Mouse (Mus musculus) adrenal gland, postnatal 10 days (tissue): ENCODE measurements around the gene Asic4. TPM values are rescaled to one million over a fixed set of nuclear protein-coding genes. Genes with fewer than 3 reads are reported as not detected.

Source experiments
- DNase-seq: peaks from one replicate; pipeline ENCODE4 v3.0.0; 2021; ENCODE audit warnings: mixed read lengths
- total RNA-seq, 2 experiments: library from RNA; stranded (reverse); gene quantifications; 2 replicates each; pipeline ENCODE4 v1.2.3; 2021

Asic4 gene
- total RNA-seq, 2 experiments from 2014 or later: 2.5 to 3.3 TPM

DNA sequence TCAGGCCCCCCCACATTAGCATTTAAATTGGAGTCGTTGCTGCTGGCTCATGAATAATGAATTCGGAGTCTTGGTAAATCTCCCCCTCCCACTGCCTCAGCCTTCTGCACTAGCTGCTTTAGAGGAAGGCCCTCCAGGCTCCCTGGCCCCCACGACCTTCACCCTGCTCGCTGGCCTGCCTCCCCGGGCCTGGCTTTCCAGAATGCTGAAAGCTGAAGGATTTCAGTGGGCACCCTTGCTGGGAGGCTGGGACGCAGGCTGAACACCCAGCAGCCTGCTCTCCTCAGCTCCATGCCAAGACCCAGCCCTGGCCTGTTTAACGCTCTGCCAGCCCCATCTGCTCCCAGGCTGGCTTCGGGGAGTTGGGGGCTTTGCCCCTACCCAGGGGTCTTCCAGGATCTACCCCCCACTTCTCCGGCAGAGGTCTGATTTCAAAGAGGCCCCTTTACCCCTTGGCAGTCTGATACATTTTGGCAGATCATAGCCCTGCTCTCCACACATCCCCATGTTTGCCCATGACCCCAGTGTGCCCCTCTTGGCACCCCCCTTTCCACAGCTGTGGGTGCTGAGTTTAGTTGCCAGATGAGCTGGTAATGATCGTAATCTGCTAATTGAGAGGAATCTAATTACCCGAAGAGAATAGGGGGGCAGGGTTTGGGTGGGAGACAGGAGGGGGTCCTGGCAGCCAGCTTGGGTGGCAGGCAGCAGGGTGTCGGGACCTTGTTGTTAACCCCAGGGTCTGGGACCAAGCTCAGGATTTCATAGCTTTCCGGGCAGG is 6.8 kb upstream of the Asic4 start:
- DNase-seq: no peak

DNA sequence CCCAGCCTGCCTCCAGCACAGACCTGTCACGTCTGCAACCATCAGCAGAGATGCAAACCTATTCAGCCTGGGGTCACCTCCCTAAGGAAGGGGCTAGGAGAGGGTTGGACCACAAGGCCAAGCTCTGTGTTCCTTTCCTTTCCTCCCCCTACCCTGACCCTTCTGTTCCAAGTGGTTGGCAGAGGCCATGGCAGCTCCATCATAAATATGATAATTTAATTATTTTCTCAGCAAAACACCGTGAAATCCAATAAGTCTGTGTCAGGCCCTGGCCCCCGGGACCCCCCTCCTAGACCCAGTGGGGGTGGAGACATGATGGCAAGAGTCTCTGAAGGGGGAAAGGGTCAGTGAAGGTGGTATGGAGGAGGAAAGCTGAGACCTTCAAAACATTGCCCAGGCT is 6.0 kb upstream of the Asic4 start:
- no peak for DNase-seq

DNA sequence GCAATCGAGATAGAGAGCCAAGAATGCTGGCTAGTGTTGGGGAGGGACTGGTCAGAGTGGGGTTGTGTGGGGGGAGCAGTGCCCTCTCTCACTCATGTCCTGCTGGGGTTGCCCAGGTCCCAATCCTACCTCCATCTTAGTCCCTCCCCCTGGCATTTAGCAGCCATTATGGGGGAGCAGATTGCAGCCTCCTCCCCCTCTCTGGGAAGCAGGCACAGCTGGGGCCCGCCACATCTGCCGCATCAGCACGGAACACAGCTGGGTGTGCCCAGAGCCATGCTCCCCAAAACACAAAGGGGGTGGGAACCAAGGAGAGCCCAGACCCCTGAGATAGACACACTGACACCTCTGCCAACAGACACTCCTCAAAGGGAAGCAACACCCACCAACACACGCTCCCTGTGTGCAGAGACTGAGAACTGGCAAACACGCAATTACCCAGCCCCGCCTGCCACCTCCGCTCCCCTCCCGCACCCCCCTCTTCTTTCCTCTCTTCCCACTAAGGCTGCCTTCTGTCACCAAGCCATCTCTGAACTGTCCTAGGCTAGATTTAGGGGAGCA is 5.0 kb upstream of the Asic4 start:
- DNase-seq: no peak

DNA sequence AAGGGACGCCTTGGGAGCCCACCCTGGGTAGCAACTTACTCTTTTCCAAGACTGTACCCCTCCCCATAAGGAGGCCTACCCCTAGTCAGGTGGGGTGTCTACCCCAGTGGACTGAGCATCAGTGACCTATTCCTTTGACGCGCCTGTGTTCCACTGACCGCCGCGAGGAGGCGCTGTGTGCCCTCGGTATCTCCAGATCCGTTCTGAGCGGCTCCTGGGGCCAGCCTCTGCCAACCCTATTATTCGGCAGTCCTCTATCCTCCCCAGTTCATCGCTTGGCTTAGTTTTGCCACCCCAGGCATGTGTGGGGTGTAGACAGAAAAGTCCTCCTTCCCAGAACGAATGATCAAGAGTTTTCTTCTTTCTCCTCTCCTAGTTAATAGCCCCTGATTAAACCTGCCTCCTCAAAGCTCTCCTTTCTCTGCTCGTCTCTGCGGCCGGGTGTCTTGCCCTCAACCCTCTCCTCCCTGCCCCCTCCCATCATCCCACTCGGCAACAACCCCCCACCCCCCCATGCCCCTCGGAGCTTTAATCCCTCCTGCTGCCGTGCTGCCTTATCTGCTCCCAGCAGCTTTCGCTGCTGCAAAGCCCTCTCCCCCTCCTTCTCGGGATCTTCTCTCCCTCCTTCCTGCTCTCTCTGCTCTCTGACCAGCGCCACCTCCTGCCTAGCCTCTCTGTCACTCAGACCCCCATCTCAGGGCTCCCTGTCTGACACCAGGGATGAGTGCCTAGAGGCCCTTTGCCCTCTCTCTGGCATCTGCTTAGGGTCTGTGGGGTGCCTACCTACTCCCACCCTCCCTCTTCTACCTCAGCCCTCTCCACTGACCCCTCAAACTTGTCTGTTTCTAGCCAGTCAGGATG is 4.3 kb upstream of the Asic4 start:
- peak; percentile 85 for DNase-seq

DNA sequence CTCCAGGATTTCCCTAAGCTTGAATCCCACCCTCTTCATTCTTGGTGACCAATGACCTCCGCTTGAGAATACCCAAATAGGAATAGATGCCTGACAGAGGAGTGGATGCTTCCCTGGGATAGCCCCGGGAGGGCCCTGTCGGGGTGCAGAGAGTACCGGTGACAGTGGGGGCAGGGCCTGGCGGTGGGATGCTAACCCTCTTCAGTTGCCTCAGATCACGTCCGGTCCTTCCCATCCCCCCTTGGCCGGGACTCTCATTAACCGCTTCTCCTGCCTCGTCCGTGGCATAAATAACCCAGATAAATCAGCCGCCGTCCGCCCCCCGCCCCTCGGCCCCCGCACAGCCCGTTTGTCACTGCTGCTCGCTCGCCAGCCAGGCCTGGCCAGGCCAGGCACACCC is 3.6 kb upstream of the Asic4 start:
- peak; percentile 16 for DNase-seq

DNA sequence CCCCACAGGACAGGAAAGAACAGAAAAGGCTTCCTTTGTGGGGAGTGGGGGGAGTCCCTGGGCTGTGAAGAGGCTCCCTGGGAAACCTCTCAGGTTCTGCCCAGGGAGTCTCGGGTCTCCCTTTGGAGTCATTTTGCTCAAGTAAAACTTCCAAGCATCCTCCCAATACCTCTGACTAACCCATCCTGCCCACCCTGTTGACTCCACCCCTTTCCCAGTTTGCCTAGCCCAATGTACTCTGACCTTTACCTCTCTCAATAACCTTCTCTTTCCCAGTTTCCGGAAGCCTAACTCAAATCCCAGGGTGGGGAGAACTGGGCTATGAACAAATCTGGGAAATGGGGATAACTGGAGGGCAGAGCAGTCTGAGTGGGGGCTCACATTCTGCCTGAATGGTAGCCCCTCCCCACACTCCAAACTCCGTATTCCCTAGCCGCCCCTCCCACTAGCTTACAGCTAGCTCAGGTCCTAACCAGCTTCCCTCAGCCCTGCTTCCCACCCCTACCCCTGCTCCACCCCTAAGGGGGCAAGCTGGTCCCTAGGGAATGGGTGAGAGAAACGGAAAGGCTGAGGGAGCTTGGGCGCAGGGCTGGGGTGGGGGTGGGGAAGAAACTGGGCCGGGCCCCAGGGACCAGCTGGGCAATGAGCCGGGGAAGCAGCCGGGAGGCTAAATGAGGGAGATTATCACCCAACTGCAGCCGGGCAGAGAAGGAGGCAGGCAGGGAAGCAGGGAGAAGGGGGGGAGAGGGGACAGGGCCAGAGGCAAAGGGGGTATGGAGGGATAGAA is 2.8 kb upstream of the Asic4 start:
- peak; percentile 22 for DNase-seq

DNA sequence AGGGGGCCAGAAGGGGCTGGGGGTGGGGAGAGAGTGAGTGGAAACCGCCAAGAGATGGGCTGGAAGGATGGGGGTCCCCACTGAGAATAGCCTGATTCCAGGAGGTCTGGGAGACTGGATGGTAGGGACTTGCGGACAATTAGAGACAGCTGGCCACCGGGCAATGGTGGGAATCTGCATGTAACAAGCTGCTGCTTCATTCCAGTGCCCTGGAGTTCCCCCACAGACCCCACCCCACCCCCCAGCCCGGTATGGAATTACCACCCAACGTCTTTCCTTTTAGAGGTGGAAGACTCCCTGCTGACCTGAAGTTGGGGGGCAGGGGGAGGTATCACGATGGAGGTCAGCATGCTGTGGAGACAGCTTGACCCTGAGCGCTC is 2.2 kb upstream of the Asic4 start:
- DNase-seq: no peak

DNA sequence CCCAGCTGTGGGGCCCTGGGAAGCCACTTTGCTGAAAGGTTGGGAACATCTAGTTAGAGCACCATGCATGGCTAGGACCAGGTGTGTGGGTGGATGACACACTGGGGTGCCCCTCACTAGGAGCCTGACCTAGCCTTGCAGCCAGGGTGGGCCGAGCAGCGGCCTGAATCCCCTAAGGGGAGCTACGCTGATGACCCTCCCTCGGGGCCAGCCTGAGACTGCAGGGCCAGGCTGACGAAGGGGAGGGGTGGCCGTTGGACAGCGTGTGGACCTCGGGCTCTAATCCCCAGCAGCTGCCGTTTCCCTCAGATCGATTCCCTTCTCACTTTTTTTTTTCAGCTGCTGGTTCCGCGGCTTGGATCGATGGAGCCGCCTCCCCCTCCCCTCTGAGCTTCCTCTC is 1.3 kb upstream of the Asic4 start:
- DNase-seq: no peak

DNA sequence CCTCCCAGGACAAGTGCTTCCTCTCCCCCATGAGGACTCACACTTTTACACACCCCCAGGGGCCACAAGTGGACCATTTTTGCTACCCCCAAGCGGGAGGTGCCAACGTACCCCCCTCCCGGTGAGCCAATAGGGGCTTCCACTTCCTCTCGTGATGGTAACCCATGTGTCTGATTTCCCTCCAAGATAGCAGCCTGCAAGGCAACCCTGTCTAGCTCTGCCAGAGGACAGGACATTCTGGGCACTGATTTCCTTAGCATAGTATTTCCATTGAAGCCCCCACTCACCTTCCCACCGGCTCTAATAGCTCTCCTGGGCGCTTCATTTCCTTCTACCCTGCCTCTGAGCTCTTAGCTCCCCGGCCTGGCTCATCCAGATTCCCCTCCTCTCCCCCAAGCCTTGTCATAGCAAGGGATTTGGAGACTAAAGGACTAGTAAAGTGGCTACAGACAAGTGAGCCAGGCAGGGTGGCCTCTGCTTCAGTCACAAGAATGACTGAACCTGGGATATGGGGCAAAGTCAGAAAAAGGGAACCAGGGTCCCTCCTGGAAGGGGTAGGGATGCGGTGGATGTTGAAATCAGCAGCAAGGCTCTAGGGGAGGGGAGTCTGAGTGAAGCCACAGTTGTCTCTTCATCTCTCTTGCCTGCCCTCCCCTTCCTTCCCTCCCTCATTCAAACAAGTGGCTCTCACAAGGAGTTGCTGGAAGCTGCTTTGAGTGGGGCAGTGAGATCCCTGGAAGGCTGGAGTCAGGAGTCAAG is 680 bp upstream of the Asic4 start:
- no peak for DNase-seq

DNA sequence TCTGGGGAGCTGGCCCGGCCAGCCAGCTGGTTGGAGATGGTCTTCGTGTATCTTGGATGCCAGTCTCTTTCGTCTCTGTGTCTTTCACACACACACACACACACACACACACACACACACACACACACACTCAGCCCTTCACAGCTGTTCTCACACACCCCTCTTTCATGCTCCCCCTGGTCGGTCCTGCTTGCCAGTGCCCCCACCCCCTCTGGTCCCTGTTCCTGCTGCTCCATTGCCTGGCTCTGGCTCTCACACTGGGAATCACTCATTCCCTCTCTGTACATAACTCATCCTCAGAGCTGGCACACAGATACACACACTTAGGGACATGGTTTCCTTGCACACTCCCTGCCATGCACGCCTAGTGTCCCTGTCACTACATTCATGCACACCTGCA is 1.7 kb downstream of the Asic4 start:
- no peak for DNase-seq

DNA sequence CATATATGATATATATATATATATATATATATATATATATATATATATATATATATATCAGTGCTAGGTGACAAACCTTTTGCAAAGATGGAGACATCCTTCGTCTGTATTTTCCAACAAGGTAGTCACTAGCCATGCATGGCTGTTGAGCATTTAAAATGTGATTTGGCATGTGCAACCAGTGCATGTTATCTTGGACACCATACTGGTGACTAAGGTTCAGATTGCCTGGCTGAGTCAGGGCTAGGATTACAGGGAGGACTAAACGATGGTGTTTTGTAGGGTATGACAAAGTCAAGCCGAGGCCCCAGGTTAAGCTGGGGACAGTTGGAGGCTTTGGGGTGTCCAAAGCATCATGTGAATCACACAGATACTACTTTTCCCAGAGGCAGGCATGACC is 5.2 kb downstream of the Asic4 start:
- DNase-seq: no peak

DNA sequence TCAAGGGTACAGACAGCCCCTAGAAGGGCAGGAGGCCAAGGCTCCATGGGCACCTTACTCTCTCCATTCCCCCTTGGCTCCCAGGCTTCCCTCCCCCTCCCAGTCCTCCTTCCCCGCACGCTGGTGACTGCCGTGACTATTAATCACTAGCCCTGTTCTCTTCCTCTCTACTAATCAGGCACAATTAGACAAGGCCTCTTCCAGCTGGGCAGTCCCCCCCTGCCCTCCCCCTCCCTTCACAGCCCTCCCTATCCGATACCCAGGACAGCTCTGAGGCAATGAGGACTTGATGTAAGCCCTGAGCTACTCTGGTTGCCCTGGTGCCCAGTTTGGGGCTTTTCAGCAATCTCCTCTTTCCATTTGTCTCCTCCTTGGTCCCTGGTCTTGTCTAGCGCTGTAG is 5.7 kb downstream of the Asic4 start:
- no peak for DNase-seq

DNA sequence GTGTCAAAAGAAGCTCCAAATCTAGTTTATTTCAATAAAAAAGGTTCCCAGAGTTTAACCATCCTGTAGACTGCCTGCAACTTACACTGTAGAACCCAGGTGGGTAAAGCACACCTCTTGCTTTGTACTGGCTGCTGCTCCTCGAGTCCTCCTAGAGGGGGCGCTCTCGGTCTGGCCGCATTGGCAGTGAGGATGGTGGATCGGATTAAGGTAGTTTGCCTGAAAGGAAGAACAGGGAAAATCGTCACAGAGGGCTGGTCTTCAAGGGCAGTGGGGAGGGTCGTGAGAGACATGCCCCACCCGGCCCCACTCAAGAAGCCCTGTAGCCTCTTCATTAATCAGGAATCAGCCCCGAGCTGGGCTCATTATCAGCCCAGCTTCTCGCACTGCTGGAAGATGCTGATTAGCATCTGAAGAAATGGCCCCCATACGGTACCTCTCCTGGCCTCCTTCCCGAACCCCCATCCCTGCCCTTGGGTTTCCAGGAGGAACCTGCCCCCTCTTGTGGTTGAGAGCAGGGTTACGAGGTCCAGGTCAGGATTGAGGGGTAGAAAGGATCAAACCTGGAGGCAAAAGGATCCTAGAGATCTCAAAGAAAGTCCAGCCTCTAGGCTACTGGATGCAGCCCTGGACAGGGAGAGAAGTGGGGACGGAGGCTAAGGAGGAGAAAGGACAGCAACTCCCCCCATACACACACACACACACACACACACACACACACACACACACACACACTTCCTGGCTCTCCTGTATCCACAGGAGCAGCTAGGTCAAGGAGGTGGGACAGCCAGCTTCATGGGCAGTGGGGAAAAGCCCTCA is 6.7 kb downstream of the Asic4 start:
- no peak for DNase-seq

DNA sequence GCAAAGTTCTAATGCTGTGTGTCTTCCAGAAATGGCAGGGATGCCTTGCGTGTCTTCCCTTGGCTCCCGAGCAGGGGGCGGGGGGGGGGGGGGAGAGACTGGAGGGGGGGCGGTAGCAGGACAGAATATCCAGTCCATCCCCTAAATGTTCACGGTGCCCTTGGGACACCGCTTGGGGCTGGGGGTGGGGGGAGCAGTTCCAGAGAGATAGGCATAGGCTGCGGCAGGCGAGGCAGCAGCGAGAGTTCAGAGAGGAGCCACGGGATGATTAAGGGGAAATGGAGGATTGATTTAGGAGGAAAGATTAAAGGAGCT is 7.4 kb downstream of the Asic4 start:
- DNase-seq: no peak

DNA sequence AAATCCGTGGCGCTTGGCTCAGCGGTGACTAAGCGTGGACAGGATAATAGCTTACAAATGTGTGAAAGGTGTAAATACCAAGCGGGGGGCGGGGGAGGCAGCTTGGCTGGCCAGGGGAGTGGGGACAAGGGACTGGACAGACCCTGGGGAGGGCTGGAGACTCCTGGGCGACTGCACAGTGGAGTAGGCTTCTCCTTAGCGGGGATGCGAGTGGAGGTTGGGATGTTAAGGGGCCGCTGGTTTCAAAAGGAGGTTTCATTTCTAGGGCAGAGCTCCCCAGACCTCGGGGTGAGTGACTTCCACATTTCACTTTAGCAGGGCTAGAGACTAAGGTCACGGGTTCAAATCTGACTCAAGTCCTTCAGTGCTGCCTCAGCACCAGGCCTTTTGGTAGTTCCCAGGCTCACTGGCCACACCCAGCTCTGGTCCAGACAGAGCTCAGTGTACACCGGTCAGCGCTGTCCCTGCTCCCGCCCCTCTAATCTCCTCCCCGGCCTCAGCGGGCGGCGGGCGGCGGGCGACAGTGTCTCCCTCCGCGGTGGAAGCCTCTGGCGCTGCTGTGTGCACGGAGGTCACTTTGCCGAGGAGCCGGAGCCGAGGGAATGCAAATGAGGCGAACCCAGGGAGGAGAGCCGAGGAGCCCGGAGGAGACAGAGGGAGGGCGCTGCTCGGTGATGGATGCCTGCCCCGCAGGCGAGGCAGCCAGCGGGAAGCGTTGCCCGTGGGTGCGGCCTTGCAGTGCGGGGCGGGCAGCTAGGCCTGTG is 8.0 kb downstream of the Asic4 start:
- peak; percentile 59 for DNase-seq

DNA sequence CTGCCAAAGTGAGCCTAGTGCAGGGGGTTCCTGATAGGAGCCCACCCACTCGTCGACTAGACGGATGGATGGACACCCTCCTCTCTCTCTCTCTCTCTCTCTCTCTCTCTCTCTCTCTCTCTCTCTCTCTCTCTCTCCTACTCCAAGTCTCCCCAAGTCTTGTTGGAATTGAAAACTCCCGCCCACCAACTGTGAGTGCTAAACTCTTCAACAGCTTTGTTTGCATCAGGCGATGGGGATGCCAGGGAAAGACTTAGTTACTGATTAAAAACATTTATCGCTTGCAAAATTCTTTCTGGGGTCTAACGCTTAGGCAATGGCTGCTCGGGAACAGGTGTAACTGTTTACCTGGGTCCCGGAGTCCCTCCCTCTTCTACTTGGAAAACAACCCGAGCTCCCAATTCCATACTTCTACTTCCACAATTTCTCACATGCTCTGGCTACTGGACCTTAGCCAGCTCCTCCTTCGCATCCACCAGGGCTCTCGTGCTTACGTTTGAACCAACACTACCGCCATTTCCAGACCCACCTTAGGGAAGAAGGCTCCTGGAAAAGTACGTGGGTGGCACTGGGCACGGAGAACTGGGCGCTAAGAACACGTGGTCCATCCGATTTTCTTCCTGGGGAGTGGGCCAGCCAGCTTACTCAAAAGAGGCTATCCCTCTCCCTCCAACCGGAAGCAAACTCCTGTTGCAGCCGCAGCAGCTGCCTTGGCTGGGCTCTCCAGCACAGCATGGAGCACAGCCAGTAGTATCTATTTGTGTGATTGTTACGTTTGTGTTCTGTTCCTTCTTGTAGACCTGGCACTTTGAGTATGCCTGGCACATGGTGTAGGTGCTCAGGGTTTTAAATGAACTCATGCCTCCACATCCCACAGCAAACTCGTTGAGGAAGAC is 8.8 kb downstream of the Asic4 start:
- no peak for DNase-seq

DNA sequence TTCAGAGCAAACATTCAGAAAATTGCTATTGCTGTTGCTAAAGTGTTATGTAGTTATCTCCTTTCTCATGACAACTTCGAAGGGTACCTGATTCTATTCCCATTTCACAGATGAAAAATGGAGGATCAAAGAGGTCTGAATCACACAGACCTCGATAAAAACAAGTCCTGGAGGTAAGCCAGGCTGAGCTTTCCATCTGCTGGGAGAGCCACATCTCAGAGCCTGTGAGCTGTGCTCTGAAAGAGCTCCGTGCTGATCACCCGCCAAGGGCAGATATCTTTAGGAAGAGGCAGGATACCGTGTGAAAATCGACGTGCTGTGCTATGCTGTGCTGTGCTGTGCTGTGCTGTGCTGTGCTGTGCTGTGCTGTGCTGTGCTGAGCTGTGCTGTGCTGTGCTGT is 10.1 kb downstream of the Asic4 start:
- DNase-seq: no peak

DNA sequence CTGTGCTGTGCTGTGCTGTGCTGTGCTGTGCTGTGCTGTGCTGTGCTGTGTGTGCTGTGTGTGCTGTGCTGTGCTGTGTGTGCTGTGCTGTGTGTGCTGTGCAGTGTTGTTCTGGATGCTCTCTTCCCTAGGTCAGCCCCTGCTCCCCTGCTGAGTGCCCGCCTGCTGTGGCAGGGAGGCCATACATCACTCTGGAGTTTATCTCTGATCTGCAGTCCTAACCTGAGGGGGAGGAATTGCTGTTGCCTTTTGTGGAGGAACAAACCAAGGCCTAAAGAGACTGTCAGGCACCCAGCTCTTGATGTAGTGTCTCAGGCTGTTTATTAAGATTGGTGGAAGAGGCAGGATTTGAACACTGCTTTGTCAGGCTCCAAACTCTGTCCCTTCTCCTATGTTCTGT is 12.4 kb downstream of the Asic4 start:
- DNase-seq: no peak

DNA sequence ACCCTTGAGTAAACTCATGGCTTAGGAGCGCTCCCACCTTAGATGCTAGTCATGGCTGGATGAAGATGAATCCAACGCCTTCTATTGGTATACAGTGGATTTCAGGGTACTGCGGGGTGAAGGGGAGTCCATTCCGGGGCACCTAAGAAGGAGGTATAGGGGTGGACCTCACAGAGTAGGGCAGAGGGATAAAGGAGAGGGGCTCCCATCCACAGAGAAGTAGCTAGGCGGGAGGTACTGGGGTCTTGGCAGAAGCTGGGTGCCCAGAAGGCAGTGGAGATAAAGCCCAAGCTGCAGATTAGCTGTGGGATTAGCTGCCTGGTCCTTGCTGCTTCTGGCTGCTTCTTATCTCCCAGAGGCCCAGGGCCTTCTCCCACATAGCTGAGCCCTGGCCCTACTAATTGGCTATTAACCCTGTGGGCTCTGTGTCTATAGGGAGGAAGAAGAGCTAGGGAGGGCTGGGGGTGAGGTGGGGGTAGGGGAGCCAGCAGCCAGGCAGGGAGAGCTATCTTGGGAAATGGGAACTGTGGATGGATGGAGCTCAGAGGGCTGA is 13.5 kb downstream of the Asic4 start:
- no peak for DNase-seq
